Mouse (Mus musculus) CH12.LX (cell line): ENCODE results near the gene Ttn. TPM values are rescaled to one million over a fixed set of nuclear protein-coding genes. Genes with fewer than 3 reads are reported as not detected.

Experiments
- DNase-seq: peaks from one replicate; pipeline ENCODE4 v3.0.0-alpha.2; 2013; ENCODE audit errors: extremely low read depth
- H3K27ac ChIP-seq: 2 replicates; pipeline ENCODE4 v1.5.1; 2012; ENCODE audit warnings: low read depth, mild to moderate bottlenecking, control low read depth, moderate library complexity; ENCODE audit not compliant: insufficient read depth
- H3K27me3 ChIP-seq: replicated peaks from 2 replicates; pipeline ENCODE3; 2012; ENCODE audit warnings: inconsistent platforms
- H3K36me3 ChIP-seq, 2 experiments: replicated peaks in 1 of 2; 2 replicates each; pipeline versions ENCODE3 to v1.6.1; 2012; ENCODE audit warnings: inconsistent platforms in 1 of 2, low read length in 1 of 2, mild to moderate bottlenecking in 1 of 2, mixed read lengths in 1 of 2, moderate library complexity in 1 of 2; ENCODE audit not compliant: control insufficient read depth in 1 of 2, insufficient read depth in 1 of 2
- H3K4me1 ChIP-seq, 2 experiments: 2 replicates each; pipeline ENCODE4 v1.6.1; 2012; ENCODE audit warnings: inconsistent platforms in 1 of 2, moderate library complexity in 1 of 2; ENCODE audit not compliant: insufficient read depth in 2 of 2, control insufficient read depth in 1 of 2
- H3K4me2 ChIP-seq: 2 replicates; pipeline ENCODE4 v1.6.1; 2012; ENCODE audit warnings: low read depth, mild to moderate bottlenecking, control low read depth; ENCODE audit not compliant: poor library complexity, insufficient read depth, severe bottlenecking
- H3K4me3 ChIP-seq, 3 experiments: fragments of 150-350 bp in 1 of 3; sonication (generic) in 1 of 3; replicated peaks in 1 of 3; 2 replicates each; pipeline versions ENCODE3 to v1.5.1; 2011 to 2012; ENCODE audit warnings: low read depth in 2 of 3, low read length in 2 of 3, mild to moderate bottlenecking in 2 of 3, moderate library complexity in 2 of 3, control low read depth in 1 of 3, improper control_type of control experiment in 1 of 3, inconsistent platforms in 1 of 3, mixed read lengths in 1 of 3; ENCODE audit not compliant: poor library complexity in 1 of 3
- H3K79me2 ChIP-seq: replicated peaks from 2 replicates; pipeline ENCODE4 v1.6.1; 2012; ENCODE audit warnings: mild to moderate bottlenecking, moderate library complexity; ENCODE audit not compliant: control insufficient read depth, poor library complexity, insufficient read depth, severe bottlenecking; ENCODE audit errors: extremely low read depth
- H3K9ac ChIP-seq: 2 replicates; pipeline ENCODE4 v1.6.1; 2012; ENCODE audit warnings: low read depth, mild to moderate bottlenecking, control low read depth, moderate library complexity; ENCODE audit not compliant: insufficient read depth
- H3K9me3 ChIP-seq: replicated peaks from 2 replicates; pipeline ENCODE3; 2012; ENCODE audit warnings: low read length, inconsistent platforms, mixed read lengths
- BHLHE40 ChIP-seq: IDR thresholded peaks from 2 replicates; pipeline ENCODE4 v1.6.1; 2011; ENCODE audit warnings: mild to moderate bottlenecking, low read depth, low read length, improper control_type of control experiment
- CHD1 ChIP-seq: IDR thresholded peaks from 2 replicates; pipeline ENCODE4 v1.6.1; 2012; ENCODE audit warnings: low read depth, low read length, improper control_type of control experiment, inconsistent platforms
- CTCF ChIP-seq, 2 experiments: IDR thresholded peaks in 1 of 2; conservative IDR thresholded peaks in 1 of 2; 2 replicates each; pipeline ENCODE4 v1.5.1; 2011 to 2012; ENCODE audit warnings: low read depth in 2 of 2, low read length in 2 of 2, improper control_type of control experiment in 1 of 2, inconsistent platforms in 1 of 2, mild to moderate bottlenecking in 1 of 2, moderate library complexity in 1 of 2
- E2F4 ChIP-seq: IDR thresholded peaks from 2 replicates; pipeline ENCODE4 v1.6.1; 2011; ENCODE audit warnings: low read depth, low read length, improper control_type of control experiment; ENCODE audit not compliant: insufficient replicate concordance
- ETS1 ChIP-seq: conservative IDR thresholded peaks from 2 replicates; pipeline ENCODE4 v1.6.1; 2012; ENCODE audit warnings: low read depth, mild to moderate bottlenecking, inconsistent platforms, low read length, improper control_type of control experiment, moderate library complexity
- GABPA ChIP-seq: IDR thresholded peaks from 2 replicates; pipeline ENCODE4 v1.6.1; 2012; ENCODE audit warnings: low read depth, low read length, improper control_type of control experiment, inconsistent platforms; ENCODE audit not compliant: insufficient replicate concordance
- HCFC1 ChIP-seq: IDR thresholded peaks from 2 replicates; pipeline ENCODE4 v1.6.1; 2012; ENCODE audit warnings: low read depth, mild to moderate bottlenecking, inconsistent platforms, low read length, improper control_type of control experiment
- JUND ChIP-seq: conservative IDR thresholded peaks from 2 replicates; pipeline ENCODE4 v1.6.1; 2011; ENCODE audit warnings: low read depth, low read length, improper control_type of control experiment
- MAFK ChIP-seq: IDR thresholded peaks from 2 replicates; pipeline ENCODE4 v1.6.1; 2011; ENCODE audit warnings: low read length, improper control_type of control experiment; ENCODE audit not compliant: insufficient replicate concordance
- MAX ChIP-seq: IDR thresholded peaks from 2 replicates; pipeline ENCODE4 v1.6.1; 2011; ENCODE audit warnings: low read length, improper control_type of control experiment
- MAZ ChIP-seq: IDR thresholded peaks from 2 replicates; pipeline ENCODE4 v1.6.1; 2012; ENCODE audit warnings: low read depth, mild to moderate bottlenecking, inconsistent platforms, low read length, improper control_type of control experiment, moderate library complexity
- MEF2A ChIP-seq: IDR thresholded peaks from 2 replicates; pipeline ENCODE4 v1.6.1; 2014; ENCODE audit warnings: low read depth, mild to moderate bottlenecking, inconsistent platforms, low read length, improper control_type of control experiment, borderline replicate concordance
- MYC ChIP-seq: IDR thresholded peaks from 2 replicates; pipeline ENCODE4 v1.6.1; 2011; ENCODE audit warnings: low read depth, mild to moderate bottlenecking, improper control_type of control experiment, low read length
- NELFE ChIP-seq: IDR thresholded peaks from 2 replicates; pipeline ENCODE4 v1.6.1; 2011; ENCODE audit warnings: low read depth, low read length, improper control_type of control experiment
- POLR2A ChIP-seq: IDR thresholded peaks from 2 replicates; pipeline ENCODE4 v1.6.1; 2011; ENCODE audit warnings: low read depth, mild to moderate bottlenecking, improper control_type of control experiment, low read length
- POLR2AphosphoS2 ChIP-seq: IDR thresholded peaks from 2 replicates; pipeline ENCODE4 v1.6.1; 2011; ENCODE audit warnings: low read depth, low read length, improper control_type of control experiment
- SIN3A ChIP-seq: IDR thresholded peaks from 2 replicates; pipeline ENCODE4 v1.6.1; 2012; ENCODE audit warnings: low read length, improper control_type of control experiment, inconsistent platforms
- USF2 ChIP-seq: conservative IDR thresholded peaks from 2 replicates; pipeline ENCODE4 v1.6.1; 2011; ENCODE audit warnings: low read depth, low read length, improper control_type of control experiment
- ZMIZ1 ChIP-seq: IDR thresholded peaks from 2 replicates; pipeline ENCODE4 v1.6.1; 2012; ENCODE audit warnings: low read depth, mild to moderate bottlenecking, inconsistent platforms, low read length, improper control_type of control experiment
- dilution Hi-C: fragments of 300-500 bp; cut with MboI; formaldehyde crosslinking; loops from 2 replicates; pipeline ENCODE4 v1.14.3; 2020; ENCODE audit warnings: low sequenced_read_pairs; ENCODE audit not compliant: extremely low pct_unique_long_range_greater_than_20kb, extremely low pct_ligation_motif_present
- in situ Hi-C: fragments of 300-500 bp; cut with MboI; formaldehyde crosslinking; loops from 3 replicates; pipeline ENCODE4 v1.14.3; 2019; ENCODE audit warnings: low sequenced_read_pairs, low pct_ligation_motif_present, low pct_unique_long_range_greater_than_20kb, mixed read lengths
- polyA plus RNA-seq: library from polyadenylated mRNA; unstranded; fragments of >175 nt; gene quantifications from 2 replicates; pipeline ENCODE4 v1.2.1, GENCODE M21; 2012; ENCODE audit warnings: low read depth; ENCODE audit not compliant: insufficient read length
- total RNA-seq, 2 experiments: library from RNA; depleted of rRNA; stranded (reverse); fragments of 300-350 nt in 1 of 2; fragments of >200 nt in 1 of 2; gene quantifications; 2 replicates each; pipeline ENCODE4 v1.2.3; 2012 to 2014

The Ttn gene
- total and polyA plus RNA-seq, 3 experiments = 0.23 to 4.2 (median 0.60) TPM

GRCm38 (mm10) chr2:76965542-76965941, 16.8 kb downstream of the Ttn start:
- H3K27ac ChIP-seq = no peak overlapping the region
- no peaks in the 10 kb centered on the region for H3K9me3 ChIP-seq
- dilution Hi-C loops = no loop called here
- no peak for DNase-seq
- in situ Hi-C loops = loop anchor here (5.0 to 10.0 kb wide), 2 partner anchors 33 to 739 kb away; no protein-coding TSS in a partner anchor
- no peak overlapping the region for H3K4me3 ChIP-seq
- no peak overlapping the region for H3K4me2 ChIP-seq
- no peak overlapping the region for H3K9ac ChIP-seq
- no peaks in the 10 kb centered on the region for H3K36me3 ChIP-seq
- no peaks in the 10 kb centered on the region for H3K27me3 ChIP-seq
- no peaks in the 10 kb centered on the region for H3K79me2 ChIP-seq
- TF ChIP-seq ZMIZ1 = no peak
- peak; percentile 70 for TF ChIP-seq BHLHE40
- TF ChIP-seq, all 38 proteins: peak for 1
- H3K4me1 ChIP-seq = no peaks in the 10 kb centered on the region

GRCm38 (mm10) chr2:76962045-76962432, 20.3 kb downstream of the Ttn start:
- no peak for DNase-seq
- TF ChIP-seq USF2 (no peak), MAX (no peak), HCFC1 (no peak), MAZ (no peak), E2F4 (no peak), ZMIZ1 (no peak), POLR2A (no peak), JUND (no peak), NELFE (no peak), MYC (no peak), MAFK (no peak), MEF2A (no peak), SIN3A (no peak)
- in situ Hi-C loops (loop anchor here (10.0 kb wide), 1 partner anchor 743 kb away; no protein-coding TSS in a partner anchor), dilution Hi-C loops (no loop called here)
- H3K27ac ChIP-seq = no peak overlapping the region
- H3K4me2 ChIP-seq = no peak overlapping the region
- H3K9me3 ChIP-seq = no peaks in the 10 kb centered on the region
- H3K27me3 ChIP-seq = no peaks in the 10 kb centered on the region
- H3K36me3 ChIP-seq = no peaks in the 10 kb centered on the region
- no peak overlapping the region for H3K9ac ChIP-seq
- no peaks in the 10 kb centered on the region for H3K4me1 ChIP-seq
- no peaks in the 10 kb centered on the region for H3K79me2 ChIP-seq
- H3K4me3 ChIP-seq = no peak overlapping the region

- Histone ChIP-seq H3K27ac (no peak overlapping the region), H3K9me3 (no peaks in the 10 kb centered on the region), H3K4me1 (no peaks in the 10 kb centered on the region), H3K4me2 (no peak overlapping the region), H3K4me3 (no peak overlapping the region), H3K79me2 (no peaks in the 10 kb centered on the region), H3K9ac (no peak overlapping the region), H3K36me3 (no peaks in the 10 kb centered on the region), H3K27me3 (no peaks in the 10 kb centered on the region)
- no peak for DNase-seq
- no peak for TF ChIP-seq GABPA
- TF ChIP-seq POLR2AphosphoS2 = no peak
- no peak for TF ChIP-seq ETS1
- no peak for TF ChIP-seq SIN3A
- TF ChIP-seq POLR2A = no peak
- no peak for TF ChIP-seq MAZ
- TF ChIP-seq CTCF (conservative IDR thresholded peaks at IDR 0.05 in 1 of 2, IDR thresholded peaks at IDR 0.05 in 1 of 2; ENCODE audit: low read depth in 2 of 2, low read length in 2 of 2) = no peak
- TF ChIP-seq BHLHE40 = no peak
- TF ChIP-seq CHD1 = no peak
- TF ChIP-seq JUND = no peak
- TF ChIP-seq ZMIZ1 = no peak
- dilution Hi-C loops = no loop called here
- in situ Hi-C loops = loop anchor here (10.0 kb wide), 1 partner anchor 743 kb away; no protein-coding TSS in a partner anchor
Observed at GRCm38 (mm10) chr2:76961420-76962044, 20.8 kb downstream of the Ttn start.
